Mouse (Mus musculus) CH12.LX (cell line): Measurements from ENCODE around the gene Cphx3.
"Not testable (repeated sequence)": the region's sequence is repeated elsewhere in the genome, so short reads cannot be mapped to it uniquely, and the experiment has no call there.

Experiments
- ETS1 ChIP-seq: conservative IDR thresholded peaks from 2 replicates; pipeline ENCODE4 v1.6.1; 2012; ENCODE audit warnings: low read depth, mild to moderate bottlenecking, inconsistent platforms, low read length, improper control_type of control experiment, moderate library complexity
- GABPA ChIP-seq: IDR thresholded peaks from 2 replicates; pipeline ENCODE4 v1.6.1; 2012; ENCODE audit warnings: low read depth, low read length, improper control_type of control experiment, inconsistent platforms; ENCODE audit not compliant: insufficient replicate concordance
- HCFC1 ChIP-seq: IDR thresholded peaks from 2 replicates; pipeline ENCODE4 v1.6.1; 2012; ENCODE audit warnings: low read depth, mild to moderate bottlenecking, inconsistent platforms, low read length, improper control_type of control experiment
- MAX ChIP-seq: IDR thresholded peaks from 2 replicates; pipeline ENCODE4 v1.6.1; 2011; ENCODE audit warnings: low read length, improper control_type of control experiment
- TCF12 ChIP-seq: IDR thresholded peaks from 2 replicates; pipeline ENCODE4 v1.6.1; 2014; ENCODE audit warnings: low read depth, mild to moderate bottlenecking, inconsistent platforms, low read length, improper control_type of control experiment
- UBTF ChIP-seq: IDR thresholded peaks from 2 replicates; pipeline ENCODE4 v1.6.1; 2012; ENCODE audit warnings: low read depth, mild to moderate bottlenecking, inconsistent platforms, low read length, improper control_type of control experiment, moderate library complexity
- ZNF384 ChIP-seq: IDR thresholded peaks from 2 replicates; pipeline ENCODE4 v1.6.1; 2012; ENCODE audit warnings: low read depth, low read length, improper control_type of control experiment, inconsistent platforms

GRCm38 (mm10) chr14:26042611-26043010, 39.5 kb upstream of the Cphx3 start, which contains the start of gene Gm9780:
- TF ChIP-seq GABPA, TCF12, ETS1, UBTF, ZNF384, HCFC1, MAX: not testable (repeated sequence)
